Mouse (Mus musculus) kidney, adult 2 months (tissue): ENCODE results near the gene Farsa.

Experiments
- CTCF ChIP-seq: fragments of 200-500 bp; conservative IDR thresholded peaks from 2 replicates; pipeline ENCODE4 v1.5.1; 2011; ENCODE audit warnings: low read depth, mild to moderate bottlenecking, control low read depth, low read length, moderate library complexity, mixed read lengths; ENCODE audit not compliant: insufficient read depth, insufficient read length
- POLR2A ChIP-seq: fragments of 200-500 bp; IDR thresholded peaks from one replicate; pipeline ENCODE4 v1.6.1; 2011; ENCODE audit warnings: low read depth, low read length, control low read depth

- TF ChIP-seq POLR2A = no peak
- no peak for TF ChIP-seq CTCF
These were observed 43.0 kb upstream of the Farsa start for GRCm38 (mm10) chr8:84813830-84814229.
